Comparison of ENCODE assay signal across 12 mouse cellular contexts in genomic region chr9:96973091-96973490, GRCm38 (mm10). TPM values are rescaled to one million over a fixed set of nuclear protein-coding genes. Genes with fewer than 3 reads are reported as not detected.
A peak's percentile ranks its signal among the peaks of the same experiment; 100 is the strongest.
DNase-seq lines count a peak whose midpoint lies in the region; ATAC-seq lines count a peak whose summit lies in the region.
"Had no signal": no experiment of that assay in that cellular context is flagged by ENCODE, and none has a peak within 500 bp of the region (broad histone marks: within the 10 kb centered on the region; RNA-seq: fewer than 3 reads in every experiment).

No protein-coding gene starts in this region.

- DNase-seq in heart, postnatal 4 days = peak; percentile 9
- DNase-seq in heart, adult 8-10 months (ENCODE audit: low spot score) = no peak
- no peak for DNase-seq in neural tube, embryonic 11.5 days (ENCODE audit: low spot score)
- no peak for DNase-seq in neural tube, embryonic 10.5 days (ENCODE audit: extremely low spot score, low spot score)
- DNase-seq in layer of hippocampus, postnatal 14 days (ENCODE audit: low spot score in 2 of 2) = no peak
- DNase-seq in c-Kit-positive CD71-positive TER-119-positive erythroid progenitor cells, embryonic 14.5 days (ENCODE audit: low spot score) = no peak
- DNase-seq: heart, postnatal 36 days; thymus, adult 2 months had no signal

- H3K4me3 ChIP-seq in neural tube, embryonic 11.5 days (ENCODE audit: low read depth, low read length) = no peak overlapping the region
- no peak overlapping the region for H3K4me3 ChIP-seq in hindbrain, embryonic 15.5 days
- H3K4me3 ChIP-seq: embryonic facial prominence, embryonic 10.5 days had no signal

- H3K27me3 ChIP-seq in neural tube, embryonic 11.5 days (ENCODE audit: control insufficient read depth, insufficient read depth, low read length) = no peaks in the 10 kb centered on the region
- no peaks in the 10 kb centered on the region for H3K27me3 ChIP-seq in hindbrain, embryonic 15.5 days

- no peaks in the 10 kb centered on the region for H3K9me3 ChIP-seq in neural tube, embryonic 11.5 days (ENCODE audit: control insufficient read depth, low read length)
- no peaks in the 10 kb centered on the region for H3K9me3 ChIP-seq in hindbrain, embryonic 15.5 days
- H3K9me3 ChIP-seq: embryonic facial prominence, embryonic 10.5 days had no signal

- 77% methylated on average over 9 of the region's 9 CpGs for WGBS in neural tube, embryonic 11.5 days
- 42% methylated on average over 9 of the region's 9 CpGs for WGBS in hindbrain, embryonic 15.5 days

- peaks cover 35% of the 10 kb centered on the region for H3K4me1 ChIP-seq in neural tube, embryonic 11.5 days (ENCODE audit: control insufficient read depth, insufficient read depth, low read length)
- H3K4me1 ChIP-seq in hindbrain, embryonic 15.5 days (replicated peaks) = peaks cover 40% of the 10 kb centered on the region

- no peak for ATAC-seq in neural tube, embryonic 11.5 days (ENCODE audit: insufficient read depth, low FRiP score, low TSS enrichment)
- ATAC-seq in hindbrain, embryonic 15.5 days (ENCODE audit: low FRiP score, low read depth) = 0 out of 2 replicates have a peak, but pooled peaks have one; percentile 5

- H3K27ac ChIP-seq in neural tube, embryonic 11.5 days (ENCODE audit: low read depth, low read length) = peak overlapping the region; percentile 61
- H3K27ac ChIP-seq in hindbrain, embryonic 15.5 days (replicated peaks) = no peak overlapping the region; the same call in 1 of the 2 replicates
- H3K27ac ChIP-seq: liver, embryonic 14.5 days; macrophage had no signal

- no peak overlapping the region for H3K4me2 ChIP-seq in neural tube, embryonic 11.5 days (ENCODE audit: low read depth)
- no peak overlapping the region for H3K4me2 ChIP-seq in hindbrain, embryonic 15.5 days

- no peak overlapping the region for H3K9ac ChIP-seq in neural tube, embryonic 11.5 days (ENCODE audit: low read length)
- H3K9ac ChIP-seq in hindbrain, embryonic 15.5 days = no peak overlapping the region
- H3K9ac ChIP-seq: liver, embryonic 14.5 days had no signal

- no peaks in the 10 kb centered on the region for H3K36me3 ChIP-seq in neural tube, embryonic 11.5 days (ENCODE audit: control insufficient read depth, insufficient read depth, low read length)
- no peaks in the 10 kb centered on the region for H3K36me3 ChIP-seq in hindbrain, embryonic 15.5 days

RNA-seq across cellular contexts. Expression of gene Spsb4, which starts 45.6 kb away (rescaled TPM):
- 10 to 100 TPM; 30.4 to 34.6 TPM for total RNA-seq in heart, postnatal 4 days (2021)
- 1 to 10 TPM; 3.3 to 4.9 (median 4.3) TPM for total RNA-seq in heart, adult 8-10 months (2022)
- polyA plus RNA-seq in neural tube, embryonic 11.5 days (2014; fragmentation: Nextera tagmentation; extraction: Ambion mirVana) = 115 and 125 TPM in 2 replicates
- 43.3 and 46.3 TPM in 2 replicates for polyA plus RNA-seq in hindbrain, embryonic 15.5 days (2015; fragmentation: Nextera tagmentation; extraction: Ambion mirVana)
- 1 to 10 TPM; 5.7 to 6.9 TPM for total RNA-seq in layer of hippocampus, postnatal 14 days (2021)
